24 mouse cellular contexts compared by ENCODE assay signal in the genomic region with DNA sequence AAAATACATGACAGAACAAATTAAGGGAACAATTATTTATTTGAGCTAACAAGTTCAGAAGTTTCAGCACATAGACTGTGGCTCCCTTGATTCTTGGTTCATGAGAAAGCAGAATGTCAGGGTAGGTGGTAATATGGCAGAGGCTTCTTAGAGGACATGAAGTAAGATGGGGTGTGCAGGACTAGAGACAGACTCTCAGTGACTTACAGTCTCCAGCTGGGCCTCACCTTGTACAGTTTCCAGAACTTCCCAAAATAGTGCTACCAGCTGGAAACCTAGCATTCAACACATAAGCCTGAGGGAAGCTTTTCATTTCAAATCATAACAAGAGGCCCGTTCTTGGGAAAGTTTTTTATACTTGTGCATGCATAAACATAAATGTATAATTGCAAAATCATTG.
"Had no signal": no experiment of that assay in that cellular context is flagged by ENCODE, and none has a peak within 500 bp of the region (broad histone marks: within the 10 kb centered on the region; RNA-seq: fewer than 3 reads in every experiment).

No protein-coding gene starts in this region.

- H3K9ac ChIP-seq: intestine, embryonic 15.5 days; kidney, embryonic 15.5 days; limb, embryonic 12.5 days; limb, embryonic 15.5 days; liver, embryonic 14.5 days; liver, postnatal 0 days; midbrain, embryonic 15.5 days; neural tube, embryonic 12.5 days; neural tube, embryonic 15.5 days; stomach, embryonic 15.5 days had no signal

- H3K27me3 ChIP-seq: intestine, embryonic 15.5 days; kidney, embryonic 15.5 days; limb, embryonic 12.5 days; limb, embryonic 15.5 days; megakaryocyte, embryonic 14.5 days; midbrain, embryonic 15.5 days; neural tube, embryonic 12.5 days; neural tube, embryonic 15.5 days; stomach, embryonic 15.5 days had no signal

- H3K4me3 ChIP-seq: intestine, embryonic 15.5 days; kidney, embryonic 15.5 days; limb, embryonic 12.5 days; limb, embryonic 15.5 days; megakaryocyte, embryonic 14.5 days; midbrain, embryonic 10.5 days; midbrain, embryonic 15.5 days; neural tube, embryonic 12.5 days; neural tube, embryonic 15.5 days; stomach, embryonic 15.5 days had no signal

- H3K4me2 ChIP-seq: intestine, embryonic 15.5 days; kidney, embryonic 15.5 days; limb, embryonic 12.5 days; limb, embryonic 15.5 days; liver, embryonic 11.5 days; midbrain, embryonic 15.5 days; neural tube, embryonic 12.5 days; neural tube, embryonic 15.5 days; stomach, embryonic 15.5 days had no signal

- H3K9me3 ChIP-seq: intestine, embryonic 15.5 days; kidney, embryonic 15.5 days; limb, embryonic 12.5 days; limb, embryonic 15.5 days; megakaryocyte, embryonic 14.5 days; midbrain, embryonic 10.5 days; midbrain, embryonic 15.5 days; neural tube, embryonic 12.5 days; neural tube, embryonic 15.5 days; stomach, embryonic 15.5 days had no signal

- H3K36me3 ChIP-seq: intestine, embryonic 15.5 days; kidney, embryonic 15.5 days; limb, embryonic 12.5 days; limb, embryonic 15.5 days; midbrain, embryonic 10.5 days; midbrain, embryonic 15.5 days; neural tube, embryonic 12.5 days; neural tube, embryonic 15.5 days; stomach, embryonic 15.5 days had no signal

- H3K27ac ChIP-seq: intestine, embryonic 15.5 days; kidney, embryonic 15.5 days; limb, embryonic 12.5 days; limb, embryonic 15.5 days; liver, embryonic 14.5 days; midbrain, embryonic 10.5 days; midbrain, embryonic 15.5 days; neural tube, embryonic 12.5 days; neural tube, embryonic 15.5 days; stomach, embryonic 15.5 days had no signal

- H3K4me1 ChIP-seq: intestine, embryonic 15.5 days; kidney, embryonic 15.5 days; limb, embryonic 12.5 days; limb, embryonic 15.5 days; megakaryocyte, embryonic 14.5 days; midbrain, embryonic 10.5 days; midbrain, embryonic 15.5 days; neural tube, embryonic 12.5 days; neural tube, embryonic 15.5 days; stomach, embryonic 15.5 days had no signal

- DNase-seq: kidney, adult 11 months; kidney, adult 8-10 months; kidney, postnatal 10 days; kidney, postnatal 36 days; layer of hippocampus, postnatal 36 days; left cerebral cortex, postnatal 4 days; liver, postnatal 0 days; right cerebral cortex, adult 18-20 months; right cerebral cortex, postnatal 25 days; spleen, adult 18-20 months; thymus, postnatal 14 days; thymus, postnatal 4 days had no signal

- ATAC-seq: intestine, embryonic 15.5 days; liver, postnatal 0 days; midbrain, embryonic 15.5 days had no signal
